Mouse (Mus musculus) forebrain, embryonic 13.5 days (tissue): ENCODE data around the gene 4933407L21Rik. TPM values are rescaled to one million over a fixed set of nuclear protein-coding genes. Genes with fewer than 3 reads are reported as not detected.

ENCODE experiments used
- ATAC-seq: fragments of 200-750 bp; cut with Nextera tagmentation; 2 replicates; pipeline ENCODE4 v1.8.0; 2017
- H3K27ac ChIP-seq: fragments of 300-500 bp; sonication (generic); 2 replicates; pipeline ENCODE4 v1.5.1; 2015; ENCODE audit warnings: inconsistent platforms, mild to moderate bottlenecking, moderate library complexity
- H3K27me3 ChIP-seq: fragments of 300-500 bp; sonication (generic); 2 replicates; pipeline ENCODE4 v1.6.1; 2015; ENCODE audit warnings: mild to moderate bottlenecking, inconsistent platforms
- H3K36me3 ChIP-seq: fragments of 300-500 bp; sonication (generic); 2 replicates; pipeline ENCODE4 v1.6.1; 2015; ENCODE audit warnings: mild to moderate bottlenecking, inconsistent platforms; ENCODE audit not compliant: poor library complexity, severe bottlenecking
- H3K4me1 ChIP-seq: fragments of 300-500 bp; sonication (generic); 2 replicates; pipeline ENCODE4 v1.6.1; 2015; ENCODE audit warnings: inconsistent platforms
- H3K4me2 ChIP-seq: fragments of 300-500 bp; sonication (generic); 2 replicates; pipeline ENCODE4 v1.6.1; 2015; ENCODE audit warnings: inconsistent platforms, mild to moderate bottlenecking, moderate library complexity
- H3K4me3 ChIP-seq: fragments of 300-500 bp; sonication (generic); 2 replicates; pipeline ENCODE4 v1.5.1; 2015; ENCODE audit warnings: mild to moderate bottlenecking, inconsistent platforms
- H3K9ac ChIP-seq: fragments of 300-500 bp; sonication (generic); 2 replicates; pipeline ENCODE4 v1.6.1; 2015; ENCODE audit warnings: mild to moderate bottlenecking, inconsistent platforms
- H3K9me3 ChIP-seq: fragments of 300-500 bp; sonication (generic); replicated peaks from 2 replicates; pipeline ENCODE4 v1.6.1; 2016; ENCODE audit warnings: inconsistent platforms
- WGBS: fragments of 180-500 bp; shearing (Covaris S2); methylation state at CpG from one replicate; pipeline ENCODE4 v1.1.7; 2015; 5-methylcytosine and 5-hydroxymethylcytosine counted together
- polyA plus RNA-seq: library from polyadenylated mRNA; unstranded; fragments of >200 nt; fragmentation: Nextera tagmentation; extraction: Ambion mirVana; gene quantifications from 2 replicates; pipeline ENCODE4 v1.2.1, GENCODE M21; 2015

The 4933407L21Rik gene
- polyA plus RNA-seq, 1 experiment from 2014 or later = 3.7 TPM

DNA sequence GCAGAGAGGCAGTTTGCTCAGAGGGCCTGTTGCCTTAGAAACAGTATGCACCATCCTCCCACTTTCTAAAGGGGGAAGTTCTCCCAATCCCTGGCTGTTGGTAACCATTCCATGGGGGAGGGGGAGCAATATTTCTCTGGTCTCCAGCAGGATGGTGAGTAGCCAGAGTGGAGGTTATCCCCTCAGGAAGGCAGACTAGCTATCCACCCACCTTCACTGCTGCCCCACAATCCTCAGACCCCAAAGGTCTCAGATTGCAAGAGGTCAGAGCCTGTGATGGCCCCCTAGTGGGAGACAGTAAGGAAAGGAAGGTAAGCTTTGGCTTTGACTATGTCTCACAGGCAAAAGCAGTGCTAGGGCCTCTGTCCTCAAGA is 28.9 kb upstream of the 4933407L21Rik start:
- H3K4me1 ChIP-seq = peaks cover 83% of the 10 kb centered on the region
- ATAC-seq = no peak

DNA sequence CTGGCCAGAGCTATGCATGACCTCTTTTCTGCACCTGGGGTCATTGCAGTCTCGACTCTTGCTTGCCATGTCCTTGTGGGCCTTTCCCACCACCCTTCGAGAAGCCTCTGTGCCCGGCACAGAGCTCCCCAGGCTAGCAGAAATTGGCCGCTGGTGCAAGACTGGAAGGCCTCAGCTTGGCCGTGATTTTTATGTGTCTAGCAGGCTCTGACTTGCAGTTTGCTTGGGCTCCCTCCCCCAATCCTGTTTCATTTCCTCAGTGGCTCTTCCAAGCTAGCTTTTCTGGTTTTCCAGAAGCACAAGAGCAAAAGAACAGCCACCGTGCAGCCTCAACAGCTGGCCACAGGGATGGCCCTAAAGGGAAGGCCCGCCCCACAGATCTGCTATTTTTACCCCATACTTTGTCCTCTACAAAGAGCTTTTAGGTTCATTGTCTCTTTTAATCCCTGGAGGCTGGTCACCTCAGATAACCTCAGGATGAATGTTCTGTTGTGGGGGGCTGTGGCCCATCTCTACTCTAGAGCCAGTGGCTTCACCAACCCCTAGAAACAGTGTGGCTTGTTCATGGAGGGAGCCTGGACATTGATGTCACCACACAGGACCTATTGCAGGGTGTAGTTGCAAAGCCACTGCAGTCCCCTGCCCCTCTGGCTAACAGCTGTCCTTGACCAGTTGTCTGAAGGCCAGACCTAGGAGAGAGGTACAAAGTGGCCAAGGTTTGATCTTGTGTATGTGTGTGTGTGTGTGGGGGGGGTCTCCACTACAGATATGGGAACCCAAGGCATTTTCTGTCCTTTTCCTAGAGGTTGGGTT is 27.6 kb upstream of the 4933407L21Rik start:
- peaks cover 76% of the 10 kb centered on the region for H3K4me1 ChIP-seq
- peak overlapping the region; percentile 53; the same call in 1 of the 2 replicates for H3K9ac ChIP-seq

More for the DNA sequence above, 28.9 kb upstream of the 4933407L21Rik start:
- peak overlapping the region; percentile 2; the same call in 1 of the 2 replicates for H3K4me3 ChIP-seq
- peak overlapping the region; percentile 87 for H3K27ac ChIP-seq
- H3K4me2 ChIP-seq = peak overlapping the region; percentile 89
- no peaks in the 10 kb centered on the region for H3K27me3 ChIP-seq
- peak overlapping the region; percentile 37; the same call in 1 of the 2 replicates for H3K9ac ChIP-seq
- H3K9me3 ChIP-seq = no peaks in the 10 kb centered on the region
- H3K36me3 ChIP-seq = peaks cover 16% of the 10 kb centered on the region

GRCm38 (mm10) chr1:85901516-85902107 is 26.7 kb upstream of the 4933407L21Rik start:
- ATAC-seq = peak; percentile 56
- Histone ChIP-seq H3K27ac (peak overlapping the region; percentile 70), H3K9me3 (no peaks in the 10 kb centered on the region), H3K27me3 (no peaks in the 10 kb centered on the region), H3K4me3 (no peak overlapping the region), H3K9ac (no peak overlapping the region), H3K4me1 (peaks cover 67% of the 10 kb centered on the region), H3K4me2 (peak overlapping the region; percentile 30; the same call in 1 of the 2 replicates), H3K36me3 (peaks cover 38% of the 10 kb centered on the region)
- WGBS = 50% methylated on average over 3 of the region's 3 CpGs

More for the DNA sequence above, 27.6 kb upstream of the 4933407L21Rik start:
- no peak overlapping the region; the same call in 1 of the 2 replicates for H3K4me2 ChIP-seq
- no peaks in the 10 kb centered on the region for H3K27me3 ChIP-seq
- ATAC-seq = no peak
- peak overlapping the region; percentile 70 for H3K27ac ChIP-seq
- H3K36me3 ChIP-seq = peaks cover 29% of the 10 kb centered on the region
- WGBS = 70% methylated on average over 7 of the region's 7 CpGs
- H3K9me3 ChIP-seq = no peaks in the 10 kb centered on the region
- H3K4me3 ChIP-seq = no peak overlapping the region

DNA sequence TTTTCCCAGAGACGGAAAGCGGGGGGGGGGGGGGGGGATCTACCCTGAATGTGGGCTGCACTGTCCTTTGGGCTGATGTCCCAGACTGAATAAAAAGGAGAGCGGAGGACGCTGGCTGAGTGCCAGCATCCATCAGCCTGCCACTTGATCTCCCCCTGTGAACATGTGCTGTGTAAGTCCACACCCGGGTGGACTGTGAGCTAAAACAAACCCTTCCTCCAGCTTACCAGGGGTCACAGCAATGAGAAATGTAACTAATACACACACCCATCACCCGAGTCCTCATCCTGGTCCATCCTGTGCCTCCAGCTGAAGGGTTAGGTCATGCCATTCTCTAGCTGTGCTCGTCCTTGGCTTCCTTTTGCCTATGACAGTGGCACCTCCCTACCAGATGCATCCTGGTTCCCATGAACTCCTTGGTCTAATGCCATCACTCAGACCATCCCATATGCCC is 26.1 kb upstream of the 4933407L21Rik start:
- 18% methylated on average over 7 of the region's 7 CpGs for WGBS
- Histone ChIP-seq H3K4me3 (no peak overlapping the region), H3K27me3 (no peaks in the 10 kb centered on the region), H3K4me1 (peaks cover 62% of the 10 kb centered on the region), H3K36me3 (peaks cover 43% of the 10 kb centered on the region), H3K4me2 (peak overlapping the region; percentile 30), H3K9ac (no peak overlapping the region), H3K9me3 (no peaks in the 10 kb centered on the region), H3K27ac (peak overlapping the region; percentile 70)
- peak; percentile 71 for ATAC-seq

DNA sequence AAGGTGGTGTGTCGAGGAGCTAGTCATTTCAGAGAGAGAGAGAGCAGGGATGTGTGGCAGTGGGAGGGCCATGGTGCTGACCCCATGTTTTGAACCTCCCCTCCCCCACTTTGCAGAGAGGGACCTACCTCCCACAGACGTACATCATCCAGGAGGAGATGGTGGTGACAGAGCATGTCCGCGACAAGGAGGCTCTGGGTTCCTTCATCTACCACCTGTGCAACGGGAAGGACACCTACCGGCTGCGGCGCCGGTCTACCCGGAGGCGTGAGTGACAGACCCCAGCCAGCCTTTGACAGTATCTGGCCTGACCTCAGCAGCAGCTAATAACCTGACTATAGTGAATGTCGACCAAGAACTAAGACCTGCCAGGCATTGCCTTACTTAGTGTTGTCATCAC is 21.4 kb upstream of the 4933407L21Rik start:
- H3K4me1 ChIP-seq = peaks cover 14% of the 10 kb centered on the region
- 97% methylated on average over 12 of the region's 12 CpGs for WGBS
- H3K36me3 ChIP-seq = peaks cover 64% of the 10 kb centered on the region
- H3K9ac ChIP-seq = no peak overlapping the region
- no peak overlapping the region for H3K27ac ChIP-seq
- no peaks in the 10 kb centered on the region for H3K9me3 ChIP-seq
- no peak overlapping the region for H3K4me2 ChIP-seq
- no peak for ATAC-seq
- H3K4me3 ChIP-seq = no peak overlapping the region
- H3K27me3 ChIP-seq = no peaks in the 10 kb centered on the region

- H3K4me2 ChIP-seq = no peak overlapping the region
- H3K4me1 ChIP-seq = no peaks in the 10 kb centered on the region
- peak overlapping the region; percentile 25; the same call in 1 of the 2 replicates for H3K27ac ChIP-seq
- H3K4me3 ChIP-seq = no peak overlapping the region
- no peaks in the 10 kb centered on the region for H3K9me3 ChIP-seq
- ATAC-seq = no peak
- peaks cover 51% of the 10 kb centered on the region for H3K36me3 ChIP-seq
- WGBS = 65% methylated on average over 13 of the region's 13 CpGs
- H3K9ac ChIP-seq = no peak overlapping the region
- H3K27me3 ChIP-seq = no peaks in the 10 kb centered on the region
Observed at GRCm38 (mm10) chr1:85908754-85909590, 19.3 kb upstream of the 4933407L21Rik start.

GRCm38 (mm10) chr1:85913078-85913755 is 15.1 kb upstream of the 4933407L21Rik start:
- H3K36me3 ChIP-seq = peaks cover 10% of the 10 kb centered on the region
- H3K27me3 ChIP-seq = no peaks in the 10 kb centered on the region
- no peak overlapping the region for H3K4me3 ChIP-seq
- no peaks in the 10 kb centered on the region for H3K9me3 ChIP-seq
- H3K9ac ChIP-seq = no peak overlapping the region
- 95% methylated on average over 7 of the region's 7 CpGs for WGBS
- no peak for ATAC-seq
- no peak overlapping the region for H3K4me2 ChIP-seq
- no peak overlapping the region for H3K27ac ChIP-seq
- H3K4me1 ChIP-seq = peaks cover 21% of the 10 kb centered on the region

GRCm38 (mm10) chr1:85915890-85916289 is 12.4 kb upstream of the 4933407L21Rik start:
- no peaks in the 10 kb centered on the region for H3K9me3 ChIP-seq
- H3K36me3 ChIP-seq = no peaks in the 10 kb centered on the region
- peak overlapping the region; percentile 87 for H3K27ac ChIP-seq
- no peak overlapping the region for H3K9ac ChIP-seq
- peaks cover 24% of the 10 kb centered on the region for H3K4me1 ChIP-seq
- no peaks in the 10 kb centered on the region for H3K27me3 ChIP-seq
- H3K4me3 ChIP-seq = no peak overlapping the region
- no peak overlapping the region for H3K4me2 ChIP-seq
- no peak for ATAC-seq

GRCm38 (mm10) chr1:85916830-85917450 is 11.3 kb upstream of the 4933407L21Rik start:
- WGBS = 5% methylated on average over 4 of the region's 4 CpGs

DNA sequence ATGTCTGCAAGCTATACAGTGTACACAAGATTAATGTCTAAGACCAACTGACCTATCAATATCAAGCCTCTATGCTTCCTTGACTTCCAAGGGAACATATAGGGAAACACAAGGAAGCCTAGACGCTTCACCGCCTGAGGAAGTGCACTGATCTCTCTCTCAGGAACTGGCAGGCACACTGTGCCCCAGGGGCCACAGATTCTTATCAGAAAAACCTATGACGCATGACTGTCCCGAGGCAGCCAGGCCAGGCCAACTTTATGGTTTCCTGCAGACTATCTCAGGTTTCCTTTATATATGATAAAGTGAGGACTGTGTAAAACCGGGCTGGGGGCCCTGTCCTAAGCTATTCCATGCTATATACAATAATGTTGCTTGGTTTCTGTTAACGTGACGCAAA is 8.7 kb upstream of the 4933407L21Rik start:
- H3K27ac ChIP-seq = no peak overlapping the region
- no peaks in the 10 kb centered on the region for H3K27me3 ChIP-seq
- H3K9me3 ChIP-seq = no peaks in the 10 kb centered on the region
- no peaks in the 10 kb centered on the region for H3K36me3 ChIP-seq
- 93% methylated on average over 7 of the region's 7 CpGs for WGBS
- H3K9ac ChIP-seq = no peak overlapping the region
- ATAC-seq = no peak
- H3K4me2 ChIP-seq = no peak overlapping the region
- peaks cover 36% of the 10 kb centered on the region for H3K4me1 ChIP-seq
- no peak overlapping the region for H3K4me3 ChIP-seq

More at GRCm38 (mm10) chr1:85916830-85917450, 11.3 kb upstream of the 4933407L21Rik start:
- no peak overlapping the region for H3K9ac ChIP-seq
- H3K9me3 ChIP-seq = no peaks in the 10 kb centered on the region
- H3K4me2 ChIP-seq = peak overlapping the region; percentile 36
- peak; percentile 92 for ATAC-seq
- peaks cover 27% of the 10 kb centered on the region for H3K4me1 ChIP-seq
- H3K27ac ChIP-seq = peak overlapping the region; percentile 87
- H3K27me3 ChIP-seq = no peaks in the 10 kb centered on the region
- H3K4me3 ChIP-seq = no peak overlapping the region
- H3K36me3 ChIP-seq = no peaks in the 10 kb centered on the region

DNA sequence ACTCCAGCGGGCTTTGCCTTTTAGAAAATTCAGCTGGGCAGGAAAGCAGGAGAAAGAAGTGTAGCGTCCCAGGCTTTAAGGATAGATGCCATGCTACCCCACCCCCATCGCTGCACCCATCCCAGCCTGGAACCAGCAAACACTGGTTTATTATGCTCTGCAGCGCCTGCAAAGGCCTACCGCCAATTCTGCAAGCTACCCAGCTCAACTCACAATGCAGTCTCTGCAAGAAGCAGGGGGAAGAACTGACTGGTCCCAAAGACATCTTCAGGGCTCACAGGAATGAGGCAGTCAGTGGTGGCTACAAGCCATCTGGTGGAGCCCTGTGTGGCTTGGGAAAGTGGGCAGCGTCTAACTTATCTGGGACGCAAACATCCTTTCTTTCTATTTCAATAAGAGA is 6.6 kb upstream of the 4933407L21Rik start:
- H3K27me3 ChIP-seq = no peaks in the 10 kb centered on the region
- no peak overlapping the region; the same call in 1 of the 2 replicates for H3K27ac ChIP-seq
- peaks cover 29% of the 10 kb centered on the region for H3K4me1 ChIP-seq
- no peak overlapping the region for H3K9ac ChIP-seq
- H3K4me3 ChIP-seq = no peak overlapping the region
- WGBS = 78% methylated on average over 7 of the region's 7 CpGs
- no peak for ATAC-seq
- H3K4me2 ChIP-seq = no peak overlapping the region
- H3K36me3 ChIP-seq = no peaks in the 10 kb centered on the region
- no peaks in the 10 kb centered on the region for H3K9me3 ChIP-seq
